Mouse (Mus musculus) lung, embryonic 15.5 days (tissue): ENCODE results near the gene Mrps36. TPM values are rescaled to one million over a fixed set of nuclear protein-coding genes. Genes with fewer than 3 reads are reported as not detected.

Experiments used
- ATAC-seq: fragments of 200-750 bp; cut with Nextera tagmentation; 2 replicates; pipeline ENCODE4 v1.8.0; 2017; ENCODE audit warnings: moderate number of reproducible peaks, borderline replicate concordance; ENCODE audit not compliant: low FRiP score, low TSS enrichment; ENCODE audit errors: extremely low read depth
- H3K27ac ChIP-seq: fragments of 300-500 bp; sonication (generic); 2 replicates; pipeline ENCODE4 v1.5.1; 2015; ENCODE audit warnings: moderate library complexity, mild to moderate bottlenecking, inconsistent platforms
- H3K27me3 ChIP-seq: fragments of 300-500 bp; sonication (generic); 2 replicates; pipeline ENCODE4 v1.6.1; 2015; ENCODE audit warnings: inconsistent platforms
- H3K36me3 ChIP-seq: fragments of 300-500 bp; sonication (generic); 2 replicates; pipeline ENCODE4 v1.6.1; 2015; ENCODE audit warnings: inconsistent platforms
- H3K4me1 ChIP-seq: fragments of 300-500 bp; sonication (generic); 2 replicates; pipeline ENCODE4 v1.6.1; 2015; ENCODE audit warnings: inconsistent platforms
- H3K4me2 ChIP-seq: fragments of 300-500 bp; sonication (generic); 2 replicates; pipeline ENCODE4 v1.6.1; 2015; ENCODE audit warnings: inconsistent platforms, mild to moderate bottlenecking, moderate library complexity
- H3K4me3 ChIP-seq: fragments of 300-500 bp; sonication (generic); 2 replicates; pipeline ENCODE4 v1.5.1; 2015; ENCODE audit warnings: mild to moderate bottlenecking, inconsistent platforms
- H3K9ac ChIP-seq: fragments of 300-500 bp; sonication (generic); 2 replicates; pipeline ENCODE4 v1.6.1; 2015; ENCODE audit warnings: inconsistent platforms
- H3K9me3 ChIP-seq: fragments of 300-500 bp; sonication (generic); 2 replicates; pipeline ENCODE4 v1.6.1; 2016; ENCODE audit warnings: inconsistent platforms
- WGBS: fragments of 180-500 bp; shearing (Covaris S2); methylation state at CpG from one replicate; pipeline ENCODE4 v1.1.7; 2015; 5-methylcytosine and 5-hydroxymethylcytosine counted together
- polyA plus RNA-seq: library from polyadenylated mRNA; unstranded; fragments of >200 nt; fragmentation: Nextera tagmentation; extraction: Ambion mirVana; gene quantifications from 2 replicates; pipeline ENCODE4 v1.2.1, GENCODE M21; 2015

The Mrps36 gene
- polyA plus RNA-seq, 1 experiment from 2014 or later = 167 TPM

DNA sequence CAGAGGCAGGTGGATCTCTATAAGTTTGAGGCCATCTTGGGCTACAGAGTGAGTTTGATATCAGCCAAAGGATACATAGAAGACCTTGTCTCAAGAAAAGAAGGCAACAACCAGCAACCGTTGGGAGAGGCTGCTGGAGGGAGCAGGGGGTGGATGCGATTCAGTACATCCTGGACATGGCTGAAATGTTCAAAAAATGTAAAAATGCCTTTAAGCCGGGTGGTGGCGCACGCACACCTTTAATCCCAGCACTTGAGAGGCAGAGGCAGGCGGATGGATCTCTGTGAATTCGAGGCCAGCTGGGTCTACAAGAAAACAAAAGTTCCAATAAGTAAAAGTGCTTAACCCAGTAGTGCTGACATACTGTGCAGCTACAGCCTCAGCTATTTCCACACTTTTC lies 56.9 kb downstream of the Mrps36 start:
- no peak for ATAC-seq
- Histone ChIP-seq H3K36me3 (no peaks in the 10 kb centered on the region), H3K9ac (no peak overlapping the region), H3K27me3 (no peaks in the 10 kb centered on the region), H3K4me1 (no peaks in the 10 kb centered on the region), H3K4me3 (no peak overlapping the region), H3K9me3 (no peaks in the 10 kb centered on the region), H3K27ac (no peak overlapping the region), H3K4me2 (no peak overlapping the region)
- WGBS = 56% methylated on average over 7 of the region's 7 CpGs

Other genes starting within 250 kb of the Mrps36 start
- gene Ocln, start 191.9 kb downstream of the Mrps36 start, polyA plus RNA-seq = 32.6 and 34.1 TPM in 2 replicates
- 11.1 and 11.7 TPM in 2 replicates for gene Marveld2, start 127.7 kb downstream of the Mrps36 start, polyA plus RNA-seq
- 274 and 282 TPM in 2 replicates for gene Ak6, start 93.7 kb downstream of the Mrps36 start, polyA plus RNA-seq
- gene Rad17, start 93.6 kb downstream of the Mrps36 start, polyA plus RNA-seq = 20.9 and 21.3 TPM in 2 replicates
- 14.3 and 17.8 TPM in 2 replicates for gene Taf9, start 93.1 kb downstream of the Mrps36 start, polyA plus RNA-seq
- gene Ccdc125, start 74.9 kb downstream of the Mrps36 start, polyA plus RNA-seq = 9.9 and 10.7 TPM in 2 replicates
- 94.2 and 101 TPM in 2 replicates for gene Cdk7, start 13.7 kb downstream of the Mrps36 start, polyA plus RNA-seq
- gene Cenph, start 31.2 kb upstream of the Mrps36 start, polyA plus RNA-seq = 37.4 and 38.1 TPM in 2 replicates
- gene Ccnb1, start 41.9 kb upstream of the Mrps36 start, polyA plus RNA-seq = 291 and 295 TPM in 2 replicates
- 55.2 and 56.2 TPM in 2 replicates for gene Slc30a5, start 88.8 kb upstream of the Mrps36 start, polyA plus RNA-seq